Mouse (Mus musculus): Measurements from ENCODE around the gene Ptpn9. TPM values are rescaled to one million over a fixed set of nuclear protein-coding genes. Genes with fewer than 3 reads are reported as not detected.

The Ptpn9 gene
- total and polyA plus RNA-seq, 3 experiments: 10.4 to 21.3 (median 10.4) TPM

- peak overlapping the region; percentile 94 for H3K9ac ChIP-seq (ENCODE audit: insufficient read depth, low read depth)
- H3K4me3 ChIP-seq (replicated peaks in 1 of 3; ENCODE audit: low read depth in 2 of 3, low read length in 2 of 3, poor library complexity in 1 of 3): peak overlapping the region; percentile 46 to 50 (median 50)
- H3K27ac ChIP-seq (ENCODE audit: insufficient read depth, low read depth): no peak overlapping the region
- no peaks in the 10 kb centered on the region for H3K9me3 ChIP-seq (replicated peaks; ENCODE audit: low read length)
- H3K4me2 ChIP-seq (ENCODE audit: insufficient read depth, low read depth, poor library complexity, severe bottlenecking): peak overlapping the region; percentile 53
- dilution Hi-C loops (cut with MboI; ENCODE audit: extremely low pct_ligation_motif_present, extremely low pct_unique_long_range_greater_than_20kb, low sequenced_read_pairs): no loop called here
- H3K79me2 ChIP-seq (replicated peaks; ENCODE audit: control insufficient read depth, extremely low read depth, insufficient read depth, poor library complexity, severe bottlenecking): no peaks in the 10 kb centered on the region
- TF ChIP-seq USF2 (conservative IDR thresholded peaks at IDR 0.05; ENCODE audit: low read depth, low read length) (no peak), EP300 (IDR thresholded peaks at IDR 0.05; ENCODE audit: low read length) (no peak), GABPA (IDR thresholded peaks at IDR 0.05; ENCODE audit: insufficient replicate concordance, low read depth, low read length) (no peak), JUND (conservative IDR thresholded peaks at IDR 0.05; ENCODE audit: low read depth, low read length) (no peak), RCOR1 (conservative IDR thresholded peaks at IDR 0.05; ENCODE audit: low read depth, low read length) (no peak), MAZ (IDR thresholded peaks at IDR 0.05; ENCODE audit: low read depth, low read length) (no peak), CHD2 (IDR thresholded peaks at IDR 0.05; ENCODE audit: low read length) (no peak), ZMIZ1 (IDR thresholded peaks at IDR 0.05; ENCODE audit: low read depth, low read length) (no peak), BHLHE40 (IDR thresholded peaks at IDR 0.05; ENCODE audit: low read depth, low read length) (no peak), NELFE (IDR thresholded peaks at IDR 0.05; ENCODE audit: low read depth, low read length) (no peak), ETS1 (conservative IDR thresholded peaks at IDR 0.05; ENCODE audit: low read depth, low read length) (no peak), ZKSCAN1 (IDR thresholded peaks at IDR 0.05; ENCODE audit: borderline replicate concordance, low read depth, low read length) (no peak), KAT2A (IDR thresholded peaks at IDR 0.05; ENCODE audit: insufficient replicate concordance, low read length) (no peak), SMC3 (IDR thresholded peaks at IDR 0.05; ENCODE audit: low read depth, low read length) (no peak), CHD1 (IDR thresholded peaks at IDR 0.05; ENCODE audit: low read depth, low read length) (no peak), POLR2AphosphoS2 (IDR thresholded peaks at IDR 0.05; ENCODE audit: low read depth, low read length) (no peak), MXI1 (IDR thresholded peaks at IDR 0.05; ENCODE audit: low read depth, low read length) (no peak), E2F4 (IDR thresholded peaks at IDR 0.05; ENCODE audit: insufficient replicate concordance, low read depth, low read length) (no peak), ZC3H11A (IDR thresholded peaks at IDR 0.05; ENCODE audit: low read depth, low read length) (no peak), HCFC1 (IDR thresholded peaks at IDR 0.05; ENCODE audit: low read depth, low read length) (no peak)
- in situ Hi-C loops (cut with MboI; ENCODE audit: low pct_ligation_motif_present, low pct_unique_long_range_greater_than_20kb, low sequenced_read_pairs): no loop called here
- no peaks in the 10 kb centered on the region for H3K27me3 ChIP-seq (replicated peaks)
- H3K36me3 ChIP-seq (replicated peaks in 1 of 2; ENCODE audit: control insufficient read depth in 1 of 2, insufficient read depth in 1 of 2, low read length in 1 of 2): peaks cover 0 to 2% of the 10 kb centered on the region in 2 experiments
- DNase-seq (ENCODE audit: extremely low read depth): no peak
- peaks cover 8 to 16% of the 10 kb centered on the region in 2 experiments for H3K4me1 ChIP-seq (ENCODE audit: control insufficient read depth in 1 of 2, insufficient read depth in 2 of 2)
Measured at GRCm38 (mm10) chr9:56949767-56950166, 45.0 kb upstream of the Ptpn9 start.

Data from CH12.LX (cell line).